Mouse (Mus musculus) limb, embryonic 14.5 days (tissue): Measurements from ENCODE around the gene Nhlrc2. TPM values are rescaled to one million over a fixed set of nuclear protein-coding genes. Genes with fewer than 3 reads are reported as not detected.

ENCODE experiments used
- ATAC-seq: fragments of 200-750 bp; cut with Nextera tagmentation; 2 replicates; pipeline ENCODE4 v1.8.0; 2017; ENCODE audit warnings: low read depth, moderate number of reproducible peaks, moderate TSS enrichment; ENCODE audit not compliant: low FRiP score
- DNase-seq: peaks from one replicate; pipeline ENCODE4 v3.0.0-alpha.2; 2015; ENCODE audit warnings: low spot score
- H3K27ac ChIP-seq: fragments of 300-500 bp; sonication (generic); replicated peaks from 2 replicates; pipeline ENCODE4 v1.5.1; 2014; ENCODE audit warnings: low read depth, mild to moderate bottlenecking, low read length, moderate library complexity, mixed read lengths
- H3K27me3 ChIP-seq: fragments of 300-500 bp; sonication (generic); 2 replicates; pipeline ENCODE4 v1.6.1; 2014; ENCODE audit warnings: low read length, mixed read lengths; ENCODE audit not compliant: control insufficient read depth, insufficient read depth
- H3K36me3 ChIP-seq: fragments of 300-500 bp; sonication (generic); 2 replicates; pipeline ENCODE4 v1.6.1; 2014; ENCODE audit warnings: mild to moderate bottlenecking, low read length, moderate library complexity, mixed read lengths; ENCODE audit not compliant: control insufficient read depth, insufficient read depth
- H3K4me1 ChIP-seq: fragments of 300-500 bp; sonication (generic); 2 replicates; pipeline ENCODE4 v1.6.1; 2014; ENCODE audit warnings: antibody characterized with exemption, low read length, mixed read lengths; ENCODE audit not compliant: control insufficient read depth, insufficient read depth
- H3K4me2 ChIP-seq: fragments of 300-500 bp; sonication (generic); replicated peaks from 2 replicates; pipeline ENCODE4 v1.6.1; 2014; ENCODE audit warnings: low read depth, mild to moderate bottlenecking, low read length, moderate library complexity; ENCODE audit not compliant: severe bottlenecking
- H3K4me3 ChIP-seq: fragments of 300-500 bp; sonication (generic); replicated peaks from 2 replicates; pipeline ENCODE4 v1.5.1; 2014; ENCODE audit warnings: low read length
- H3K9ac ChIP-seq: fragments of 300-500 bp; sonication (generic); 2 replicates; pipeline ENCODE4 v1.6.1; 2014; ENCODE audit warnings: mild to moderate bottlenecking, low read depth, low read length, moderate library complexity; ENCODE audit not compliant: severe bottlenecking
- H3K9me3 ChIP-seq: fragments of 300-500 bp; sonication (generic); 2 replicates; pipeline ENCODE4 v1.6.1; 2016; ENCODE audit warnings: low read length; ENCODE audit not compliant: control insufficient read depth
- POLR2A ChIP-seq: fragments of 200-500 bp; IDR thresholded peaks from 2 replicates; pipeline ENCODE4 v1.8.0; 2012; ENCODE audit warnings: inconsistent platforms, mild to moderate bottlenecking, moderate library complexity, borderline replicate concordance; ENCODE audit not compliant: insufficient read depth, insufficient read length; ENCODE audit errors: extremely low read depth
- WGBS: fragments of 180-500 bp; shearing (Covaris S2); extraction: QIAGEN DNeasy Blood & Tissue Kit; methylation state at CpG from one replicate; pipeline ENCODE4 v1.1.7; 2014; 5-methylcytosine and 5-hydroxymethylcytosine counted together
- polyA plus RNA-seq, 2 experiments: library from polyadenylated mRNA; depleted of rRNA in 1 of 2; stranded (reverse) in 1 of 2; unstranded in 1 of 2; fragments of >200 nt; fragmentation: Nextera tagmentation in 1 of 2; extraction: Ambion mirVana in 1 of 2; gene quantifications; 2 replicates each; pipeline versions ENCODE4 v1.2.1 to v1.2.3; 2012 to 2014

Nhlrc2 gene
- polyA plus RNA-seq, 2 experiments: 14.0 to 14.8 TPM

GRCm38 (mm10) chr19:56566041-56566440 is 18.0 kb downstream of the Nhlrc2 start:
- Histone ChIP-seq H3K9me3 (no peaks in the 10 kb centered on the region), H3K36me3 (peaks cover 7% of the 10 kb centered on the region; the same call in 1 of the 2 replicates), H3K4me1 (no peaks in the 10 kb centered on the region), H3K27me3 (no peaks in the 10 kb centered on the region), H3K27ac (no peak overlapping the region), H3K4me2 (no peak overlapping the region), H3K4me3 (no peak overlapping the region), H3K9ac (no peak overlapping the region)
- ATAC-seq (no peak), DNase-seq (peak; percentile 60)
- TF ChIP-seq POLR2A: no peak
- 88% methylated on average over 4 of the region's 4 CpGs for WGBS

GRCm38 (mm10) chr19:56566940-56567339 is 18.9 kb downstream of the Nhlrc2 start:
- Histone ChIP-seq H3K9ac (no peak overlapping the region), H3K27me3 (no peaks in the 10 kb centered on the region), H3K9me3 (no peaks in the 10 kb centered on the region), H3K27ac (no peak overlapping the region), H3K4me2 (no peak overlapping the region), H3K4me1 (no peaks in the 10 kb centered on the region), H3K4me3 (no peak overlapping the region), H3K36me3 (peaks cover 11% of the 10 kb centered on the region; the same call in 1 of the 2 replicates)
- no peak for ATAC-seq
- no peak for DNase-seq
- WGBS: 75% methylated on average over 6 of the region's 6 CpGs
- no peak for TF ChIP-seq POLR2A

GRCm38 (mm10) chr19:56570781-56571180 is 22.7 kb downstream of the Nhlrc2 start:
- Histone ChIP-seq H3K36me3 (peaks cover 14% of the 10 kb centered on the region; the same call in 1 of the 2 replicates), H3K9ac (no peak overlapping the region), H3K4me2 (no peak overlapping the region), H3K4me1 (no peaks in the 10 kb centered on the region), H3K27me3 (no peaks in the 10 kb centered on the region), H3K4me3 (no peak overlapping the region), H3K27ac (no peak overlapping the region), H3K9me3 (no peaks in the 10 kb centered on the region)
- no peak for ATAC-seq
- 91% methylated on average over 8 of the region's 8 CpGs for WGBS
- no peak for DNase-seq
- TF ChIP-seq POLR2A: no peak

- Histone ChIP-seq H3K9ac (no peak overlapping the region), H3K9me3 (no peaks in the 10 kb centered on the region), H3K27me3 (no peaks in the 10 kb centered on the region), H3K27ac (no peak overlapping the region), H3K4me3 (no peak overlapping the region), H3K4me1 (no peaks in the 10 kb centered on the region), H3K36me3 (peaks cover 18% of the 10 kb centered on the region; the same call in 1 of the 2 replicates), H3K4me2 (no peak overlapping the region)
- ATAC-seq (no peak), DNase-seq (no peak)
- TF ChIP-seq POLR2A: no peak
- WGBS: 77% methylated on average over 2 of the region's 2 CpGs
Measured at GRCm38 (mm10) chr19:56571234-56571633, 23.2 kb downstream of the Nhlrc2 start.

GRCm38 (mm10) chr19:56571913-56572312 is 23.9 kb downstream of the Nhlrc2 start:
- Histone ChIP-seq H3K9me3 (no peaks in the 10 kb centered on the region), H3K27me3 (no peaks in the 10 kb centered on the region), H3K9ac (no peak overlapping the region), H3K4me1 (no peaks in the 10 kb centered on the region), H3K36me3 (peaks cover 19% of the 10 kb centered on the region; the same call in 1 of the 2 replicates), H3K27ac (no peak overlapping the region), H3K4me2 (no peak overlapping the region), H3K4me3 (no peak overlapping the region)
- no peak for DNase-seq
- TF ChIP-seq POLR2A: no peak
- no peak for ATAC-seq
- 91% methylated on average over 5 of the region's 5 CpGs for WGBS

GRCm38 (mm10) chr19:56573184-56573583 is 25.1 kb downstream of the Nhlrc2 start:
- Histone ChIP-seq H3K36me3 (peaks cover 30% of the 10 kb centered on the region), H3K4me1 (no peaks in the 10 kb centered on the region), H3K4me2 (no peak overlapping the region), H3K27me3 (no peaks in the 10 kb centered on the region), H3K4me3 (no peak overlapping the region), H3K9ac (no peak overlapping the region), H3K27ac (no peak overlapping the region), H3K9me3 (no peaks in the 10 kb centered on the region)
- no peak for TF ChIP-seq POLR2A
- DNase-seq (no peak), ATAC-seq (no peak)
- 95% methylated on average over 6 of the region's 6 CpGs for WGBS
